Mouse (Mus musculus) fibroblast of lung, adult 2 months (primary cell): ENCODE measurements around the gene Gm21988.

Experiments
- DNase-seq: peaks from one replicate; pipeline ENCODE4 v3.0.0-alpha.2; 2011; ENCODE audit warnings: low read depth

The Gm21988 gene

GRCm38 (mm10) chr11:70236717-70237116 is 2.9 kb downstream of the Gm21988 start:
- no peak for DNase-seq

- no peak for DNase-seq
Observed at GRCm38 (mm10) chr11:70235254-70235900, 4.3 kb downstream of the Gm21988 start.

GRCm38 (mm10) chr11:70234497-70234896 is 5.1 kb downstream of the Gm21988 start:
- no peak for DNase-seq

- no peak for DNase-seq
Observed at GRCm38 (mm10) chr11:70234037-70234436, 5.6 kb downstream of the Gm21988 start.

- no peak for DNase-seq
Observed at GRCm38 (mm10) chr11:70233016-70233415, 6.6 kb downstream of the Gm21988 start.

- DNase-seq = no peak
Observed at GRCm38 (mm10) chr11:70232546-70232945, 7.1 kb downstream of the Gm21988 start.

- no peak for DNase-seq
Observed at GRCm38 (mm10) chr11:70230239-70230727, 9.3 kb downstream of the Gm21988 start.

- no peak for DNase-seq
Observed at GRCm38 (mm10) chr11:70229260-70230010, 10.2 kb downstream of the Gm21988 start, which contains the start of gene Bcl6b. Bcl6b (minus strand) TSS chr11:70229798.

- no peak for DNase-seq
Observed at GRCm38 (mm10) chr11:70228828-70229227, 10.8 kb downstream of the Gm21988 start.

GRCm38 (mm10) chr11:70227661-70228245 is 11.9 kb downstream of the Gm21988 start:
- DNase-seq = no peak

GRCm38 (mm10) chr11:70227126-70227525 is 12.5 kb downstream of the Gm21988 start:
- no peak for DNase-seq

GRCm38 (mm10) chr11:70226602-70226890 is 13.1 kb downstream of the Gm21988 start:
- no peak for DNase-seq

GRCm38 (mm10) chr11:70225798-70226601 is 13.6 kb downstream of the Gm21988 start:
- no peak for DNase-seq

- DNase-seq = no peak
Observed at GRCm38 (mm10) chr11:70223724-70224123, 15.9 kb downstream of the Gm21988 start.

- DNase-seq = no peak
Observed at GRCm38 (mm10) chr11:70221603-70222500, 17.8 kb downstream of the Gm21988 start.

GRCm38 (mm10) chr11:70220731-70221602 is 18.7 kb downstream of the Gm21988 start, which contains the start of gene Slc16a13:
Slc16a13 (minus strand) TSS chr11:70221064.
- DNase-seq = no peak

GRCm38 (mm10) chr11:70220323-70220722 is 19.3 kb downstream of the Gm21988 start:
- DNase-seq = no peak

GRCm38 (mm10) chr11:70219873-70220272 is 19.8 kb downstream of the Gm21988 start:
- DNase-seq = no peak

GRCm38 (mm10) chr11:70218741-70219470 is 20.7 kb downstream of the Gm21988 start:
- no peak for DNase-seq
